Comparison of ENCODE assay signal across 16 mouse cellular contexts in genomic region chr13:15845806-15846205, GRCm38 (mm10).
DNase-seq lines count a peak whose midpoint lies in the region; ATAC-seq and TF ChIP-seq lines count a peak whose summit lies in the region.
"Had no signal": no experiment of that assay in that cellular context is flagged by ENCODE, and none has a peak within 500 bp of the region (broad histone marks: within the 10 kb centered on the region; RNA-seq: fewer than 3 reads in every experiment).

No protein-coding gene starts in this region.

- TF ChIP-seq EP300 in liver, postnatal 0 days (IDR thresholded peaks at IDR 0.05; ENCODE audit: low read depth): no peak

- no peak overlapping the region for H3K4me2 ChIP-seq in liver, postnatal 0 days (ENCODE audit: low read depth, low read length)
- H3K4me2 ChIP-seq: lung, embryonic 15.5 days; stomach, embryonic 15.5 days had no signal

- no peaks in the 10 kb centered on the region for H3K27me3 ChIP-seq in liver, postnatal 0 days (ENCODE audit: insufficient read depth, low read length)
- H3K27me3 ChIP-seq: lung, embryonic 15.5 days; stomach, embryonic 15.5 days had no signal

- H3K9ac ChIP-seq in liver, postnatal 0 days (replicated peaks): no peak overlapping the region
- H3K9ac ChIP-seq: lung, embryonic 15.5 days; stomach, embryonic 15.5 days had no signal

- TF ChIP-seq CTCF in liver, postnatal 0 days (IDR thresholded peaks at IDR 0.05; ENCODE audit: low read depth): no peak

- H3K4me3 ChIP-seq in liver, postnatal 0 days (ENCODE audit: low read depth, low read length): no peak overlapping the region
- H3K4me3 ChIP-seq: gastrocnemius, adult 2 months; heart, embryonic 10.5 days; hindbrain, embryonic 10.5 days; lung, embryonic 15.5 days; stomach, embryonic 15.5 days had no signal

- H3K36me3 ChIP-seq in liver, postnatal 0 days (replicated peaks; ENCODE audit: insufficient read depth, low read length): no peaks in the 10 kb centered on the region
- H3K36me3 ChIP-seq: heart, embryonic 10.5 days; hindbrain, embryonic 10.5 days; lung, embryonic 15.5 days; stomach, embryonic 15.5 days had no signal

- H3K27ac ChIP-seq in liver, postnatal 0 days (ENCODE audit: low read depth): peak overlapping the region; percentile 22; the same call in 1 of the 2 replicates
- H3K27ac ChIP-seq: gastrocnemius, adult 2 months; heart, embryonic 10.5 days; hindbrain, embryonic 10.5 days; lung, embryonic 15.5 days; stomach, embryonic 15.5 days had no signal

- no peaks in the 10 kb centered on the region for H3K9me3 ChIP-seq in liver, postnatal 0 days (ENCODE audit: low read length)
- H3K9me3 ChIP-seq: heart, embryonic 10.5 days; hindbrain, embryonic 10.5 days; lung, embryonic 15.5 days; stomach, embryonic 15.5 days had no signal

- no peaks in the 10 kb centered on the region; the same call in none of the 2 replicates for H3K4me1 ChIP-seq in liver, postnatal 0 days (ENCODE audit: insufficient read depth)
- H3K4me1 ChIP-seq: heart, embryonic 10.5 days; hindbrain, embryonic 10.5 days; lung, embryonic 15.5 days; stomach, embryonic 15.5 days had no signal

- DNase-seq in liver, postnatal 0 days: no peak
- DNase-seq in liver (no peak), NIH3T3 (ENCODE audit: low read depth) (peak; percentile 71)
- DNase-seq in thymus, postnatal 36 days: peak; percentile 10 to 11
- no peak for DNase-seq in right cerebral cortex, postnatal 36 days (ENCODE audit: low spot score in 2 of 2)
- DNase-seq in testis, postnatal 14 days (ENCODE audit: low spot score): no peak
- no peak for DNase-seq in left cerebral cortex, adult 9 months (ENCODE audit: low spot score in 2 of 2)
- DNase-seq: cerebellum, adult 9-10 months; gastrocnemius, adult 2 months; kidney, adult 9 months; layer of hippocampus, adult 9-11 months had no signal

- no peak for ATAC-seq in liver, postnatal 0 days
- peak; percentile 90 to 91 for ATAC-seq in hematopoietic stem cell, adult 5-6 weeks (replicated peaks in 1 of 2; ENCODE audit: insufficient read depth in 1 of 2, low FRiP score in 2 of 2, low TSS enrichment in 1 of 2, low read depth in 1 of 2, poor library complexity in 2 of 2, severe bottlenecking in 2 of 2)

Comparison
In these comparisons a context has a peak if more than half of its experiments do, and no peak if none do; other contexts are left out.
1. DNase-seq: peak in NIH3T3 (single experiment) and thymus, postnatal 36 days (2 of 2); none in liver, postnatal 0 days (single experiment), liver (single experiment), right cerebral cortex, postnatal 36 days (0 of 2), testis, postnatal 14 days (single experiment) and left cerebral cortex, adult 9 months (0 of 2).